Mouse (Mus musculus) C2C12 (cell line): ENCODE data around the gene Spindoc.

Experiments
- CTCF ChIP-seq: IDR thresholded peaks from one replicate; pipeline ENCODE4 v1.5.1; 2011; ENCODE audit not compliant: control insufficient read depth, insufficient read depth, insufficient read length
- MAX ChIP-seq: IDR thresholded peaks from one replicate; pipeline ENCODE4 v1.6.1; 2011; ENCODE audit warnings: mild to moderate bottlenecking, control low read depth
- MYOD1 ChIP-seq: IDR thresholded peaks from one replicate; pipeline ENCODE4 v1.6.1; 2011; ENCODE audit warnings: low read depth; ENCODE audit not compliant: control insufficient read depth, insufficient read length
- MYOG ChIP-seq: IDR thresholded peaks from one replicate; pipeline ENCODE4 v1.6.1; 2011; ENCODE audit not compliant: control insufficient read depth, insufficient read length; ENCODE audit errors: extremely low read depth
- USF1 ChIP-seq: IDR thresholded peaks from one replicate; pipeline ENCODE4 v1.6.1; 2011; ENCODE audit warnings: low read depth, mild to moderate bottlenecking, control low read depth, moderate library complexity

GRCm38 (mm10) chr19:7404623-7405229 is 21.9 kb upstream of the Spindoc start:
- TF ChIP-seq MAX (no peak), CTCF (no peak), MYOD1 (no peak), USF1 (no peak), MYOG (no peak)
